Mouse (Mus musculus) left cerebral cortex, adult 11 months (tissue): ENCODE measurements around the gene Prpsap1.
"Not testable (repeated sequence)": the region's sequence is repeated elsewhere in the genome, so short reads cannot be mapped to it uniquely, and the experiment has no call there.

Experiments used
- DNase-seq: peaks from one replicate; pipeline ENCODE4 v3.0.0; 2022; ENCODE audit warnings: low spot score

The Prpsap1 gene

DNA sequence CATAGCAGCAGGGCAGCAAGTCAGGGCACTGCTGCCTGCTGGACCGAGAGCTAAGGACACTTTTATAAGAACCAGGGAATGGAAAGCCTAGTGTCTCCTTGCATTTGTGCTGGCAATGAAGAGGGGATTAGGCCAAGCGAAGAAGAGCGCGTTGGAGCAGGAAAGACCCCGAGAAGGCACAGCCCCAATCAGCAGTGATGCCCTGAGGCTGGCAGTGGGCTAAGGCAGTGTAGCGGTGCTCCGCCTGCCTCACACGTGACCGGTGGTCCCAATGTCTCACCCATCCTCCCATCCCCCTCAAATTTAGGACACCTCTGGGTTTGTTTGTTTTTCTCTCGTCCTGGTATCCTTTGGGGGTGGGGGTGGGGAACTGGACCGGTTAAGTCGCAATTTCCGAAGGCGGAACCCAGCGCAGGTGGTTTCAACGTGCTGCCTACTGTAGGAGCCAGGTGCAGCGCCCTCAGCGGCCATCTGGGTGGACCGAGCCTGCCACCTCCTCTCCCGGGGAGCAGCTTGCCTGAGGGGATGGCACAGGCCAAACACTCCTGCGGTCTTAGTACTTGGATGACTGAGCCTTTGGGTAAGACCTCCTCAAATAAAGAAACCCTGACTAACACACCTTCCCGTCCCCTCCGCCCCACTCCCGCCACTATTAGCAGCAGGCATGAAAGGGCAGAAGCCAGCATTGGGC, 21.5 kb upstream of the Prpsap1 start:
- no peak for DNase-seq

DNA sequence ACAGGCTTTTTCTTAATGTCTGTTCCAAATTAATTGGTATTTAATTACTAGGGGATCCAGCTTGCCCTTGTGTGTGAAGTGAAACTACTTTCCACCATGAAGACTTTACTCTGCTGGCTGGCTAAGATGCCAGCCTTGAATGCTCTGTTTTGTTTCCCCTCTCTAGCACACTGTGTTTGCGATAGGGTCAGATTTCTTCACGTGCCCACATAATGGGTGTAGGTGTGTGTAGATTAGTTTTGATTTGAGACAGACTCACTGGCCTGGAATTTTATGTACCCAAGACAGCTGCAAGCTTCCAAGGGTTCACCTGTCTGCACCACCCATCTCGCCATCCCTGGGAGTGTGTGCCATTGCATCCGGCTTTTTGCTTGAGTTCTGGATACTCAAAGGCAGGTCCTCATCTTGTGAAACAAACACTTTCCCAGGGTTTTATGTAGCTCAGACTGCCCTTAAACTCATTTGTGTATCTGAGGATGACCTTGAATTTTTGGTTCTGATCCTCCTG, 19.6 kb upstream of the Prpsap1 start:
- no peak for DNase-seq

- DNase-seq = no peak
Measured at GRCm38 (mm10) chr11:116512987-116513386, 19.0 kb upstream of the Prpsap1 start.

- DNase-seq = no peak
Measured at GRCm38 (mm10) chr11:116512154-116512553, 18.2 kb upstream of the Prpsap1 start.

GRCm38 (mm10) chr11:116511301-116511868, 17.4 kb upstream of the Prpsap1 start:
- DNase-seq = no peak

DNA sequence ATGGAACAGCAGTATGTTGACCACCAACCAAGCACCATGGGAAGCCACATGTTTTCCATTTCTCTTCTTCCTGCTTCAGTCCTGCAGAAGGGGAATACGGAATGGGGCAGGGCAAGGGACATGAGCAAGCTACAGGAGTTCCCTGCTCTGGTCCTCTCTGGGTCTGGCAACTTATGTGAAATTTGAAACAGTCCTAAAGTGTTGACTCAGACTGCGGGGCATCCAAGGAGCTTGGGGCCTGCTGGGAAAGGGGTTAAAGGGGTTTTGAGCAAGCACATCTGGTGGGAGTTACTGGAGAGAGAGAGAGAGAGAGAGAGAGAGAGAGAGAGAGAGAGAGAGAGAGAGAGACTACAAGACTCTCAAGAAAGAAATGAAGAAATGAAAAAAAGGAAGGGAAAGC, 14.7 kb upstream of the Prpsap1 start:
- no peak for DNase-seq

DNA sequence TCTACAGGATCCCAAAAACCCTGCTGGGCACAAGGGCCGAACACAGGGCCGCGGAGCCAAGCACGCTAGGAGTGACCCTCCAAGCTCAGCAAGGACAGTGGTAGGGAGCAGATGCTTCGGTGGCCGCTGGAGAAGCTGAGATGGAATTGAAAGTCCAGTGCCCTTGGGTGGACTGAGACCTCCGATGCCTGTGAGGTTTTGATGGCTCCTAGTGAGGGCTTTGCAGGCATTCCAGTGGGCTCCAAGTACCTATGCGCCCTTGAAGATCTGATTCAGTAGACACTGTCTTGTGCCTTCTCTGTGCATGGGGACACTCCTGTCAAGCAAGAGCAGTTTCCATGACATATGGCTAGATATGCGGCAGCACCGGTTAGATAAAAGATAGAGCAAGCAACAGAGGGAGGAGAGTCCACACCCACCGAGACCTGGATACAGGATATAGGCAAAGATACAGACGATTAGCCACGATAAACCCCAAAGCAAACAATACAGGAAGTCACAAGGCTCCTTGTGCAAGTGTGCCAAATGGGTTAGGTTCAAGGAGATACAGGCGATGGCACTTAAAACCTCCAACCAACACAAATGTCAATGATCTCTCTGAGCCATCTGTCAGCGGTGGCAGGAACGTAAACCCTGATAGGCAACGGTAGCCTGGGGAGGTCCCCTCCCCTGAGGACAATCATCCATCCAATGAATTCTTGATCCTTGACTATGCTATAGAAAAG, 12.3 kb upstream of the Prpsap1 start:
- DNase-seq = no peak

DNA sequence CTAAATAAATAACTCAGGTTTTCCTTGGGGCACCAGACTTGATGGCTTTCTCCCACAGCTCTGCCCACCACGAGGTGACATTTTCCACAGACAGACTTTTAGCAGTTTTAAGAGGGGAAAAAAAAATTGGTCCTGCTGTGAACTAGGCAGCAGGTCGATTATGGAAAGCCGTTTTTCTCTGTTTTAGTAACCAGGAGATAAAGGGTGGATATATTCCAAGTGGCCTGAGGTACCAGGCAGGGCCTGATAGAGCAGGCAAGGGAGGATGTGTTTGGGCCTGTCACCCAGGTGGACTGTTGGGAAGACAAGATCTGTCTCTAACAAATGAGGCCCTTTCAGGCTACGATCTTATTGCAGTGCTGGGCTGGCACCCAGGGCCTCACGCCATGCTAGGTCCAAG, 11.6 kb upstream of the Prpsap1 start:
- no peak for DNase-seq

- no peak for DNase-seq
Measured at GRCm38 (mm10) chr11:116504516-116504915, 10.5 kb upstream of the Prpsap1 start.

DNA sequence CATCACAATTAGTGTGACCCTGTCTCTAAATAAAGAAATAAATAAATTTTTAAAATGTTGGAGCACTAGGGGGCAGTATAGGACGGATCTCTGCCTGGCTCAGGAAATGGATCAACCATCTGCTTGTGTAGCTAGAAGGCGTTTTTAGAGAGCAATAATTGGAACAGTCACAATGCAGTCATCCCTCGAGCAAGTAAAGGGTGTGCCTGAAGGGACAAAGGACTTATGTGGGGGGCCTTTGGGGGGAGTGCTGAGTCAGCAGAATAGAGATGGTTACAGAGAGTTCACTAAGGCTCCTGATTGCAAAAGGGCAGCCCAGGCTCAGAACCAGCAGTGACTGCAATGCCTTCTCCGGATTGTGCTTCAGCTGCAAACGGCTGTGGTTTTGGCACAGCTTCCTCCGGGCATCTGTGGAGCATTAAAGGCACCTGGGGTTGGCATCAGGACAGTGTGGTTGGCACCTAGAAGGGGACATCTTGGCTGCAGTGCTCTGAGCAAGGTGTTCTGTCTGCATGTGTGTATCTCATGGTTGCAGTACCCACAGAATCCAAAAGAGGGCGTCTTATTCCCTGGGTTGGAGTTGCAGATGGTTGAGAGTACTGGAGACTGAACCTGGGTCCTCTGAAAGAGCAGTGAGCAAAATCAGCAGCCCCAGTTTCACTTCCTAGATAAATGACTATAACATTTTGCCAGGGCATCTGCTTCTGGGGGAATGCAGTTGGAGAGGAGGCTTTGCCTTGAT, 7.2 kb upstream of the Prpsap1 start:
- DNase-seq = no peak

DNA sequence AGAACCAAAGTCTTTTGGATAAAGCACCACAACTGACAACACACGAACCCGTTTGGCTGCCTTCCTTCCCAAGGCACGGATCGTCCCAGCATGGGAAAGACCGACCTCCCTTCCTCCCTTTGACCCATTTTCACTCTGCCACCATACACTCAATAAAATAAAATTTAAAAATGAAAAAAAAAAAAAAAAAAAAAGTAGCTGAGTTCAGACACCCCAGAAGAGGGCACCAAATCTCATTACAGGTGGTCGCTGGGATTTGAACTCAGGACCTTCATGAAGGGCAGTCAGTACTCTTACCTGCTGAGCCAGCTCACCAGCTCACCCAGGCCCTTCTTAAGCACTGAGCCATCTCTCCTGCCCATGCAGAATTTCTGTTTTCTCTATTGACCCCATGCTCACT, 5.0 kb upstream of the Prpsap1 start:
- DNase-seq = no peak

DNA sequence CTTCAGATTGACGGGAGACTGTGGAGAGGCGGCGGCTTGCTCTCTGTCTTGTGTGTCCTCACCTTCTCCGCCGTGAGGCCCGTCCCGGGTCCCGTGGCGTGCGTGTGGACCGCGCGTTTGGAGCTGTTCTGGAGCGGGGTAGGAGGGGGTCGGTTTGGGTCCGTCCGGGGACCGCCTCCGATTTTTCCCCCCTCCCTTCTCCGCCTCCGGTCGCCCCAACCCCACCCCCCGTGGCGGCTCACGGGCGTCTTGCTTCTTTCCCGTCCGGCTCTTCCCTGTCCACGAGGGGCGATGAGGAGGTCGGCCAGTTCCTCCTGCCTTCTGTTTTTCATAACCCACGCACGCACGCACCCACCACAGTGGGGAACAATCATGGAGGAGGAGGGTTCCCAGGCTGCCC, 4.6 kb upstream of the Prpsap1 start:
- DNase-seq = no peak

DNA sequence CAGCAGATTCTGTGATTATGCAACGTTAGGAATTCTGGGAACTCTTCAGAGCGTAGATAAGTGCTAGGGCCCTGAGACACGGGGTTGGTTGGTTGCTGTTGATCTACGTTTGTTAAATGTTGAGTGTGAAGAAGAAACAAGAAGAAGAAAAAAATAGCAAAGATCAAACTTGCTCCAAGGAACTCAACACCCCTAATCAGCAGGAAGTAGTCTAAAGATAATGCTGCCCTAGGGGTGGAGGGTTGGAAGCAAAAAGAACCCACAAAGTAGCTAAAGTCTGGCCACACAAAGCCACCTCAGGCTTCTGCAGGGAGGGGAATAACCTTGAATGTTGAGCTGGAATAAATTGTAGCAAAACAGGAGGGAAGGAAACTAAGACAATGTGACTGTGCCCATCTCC, 3.3 kb upstream of the Prpsap1 start:
- no peak for DNase-seq

- DNase-seq = no peak
Measured at GRCm38 (mm10) chr11:116494474-116495174, 622 bp upstream of the Prpsap1 start.

GRCm38 (mm10) chr11:116493191-116493590, 811 bp downstream of the Prpsap1 start:
- no peak for DNase-seq

GRCm38 (mm10) chr11:116492507-116492906, 1.5 kb downstream of the Prpsap1 start:
- DNase-seq = not testable (repeated sequence)

DNA sequence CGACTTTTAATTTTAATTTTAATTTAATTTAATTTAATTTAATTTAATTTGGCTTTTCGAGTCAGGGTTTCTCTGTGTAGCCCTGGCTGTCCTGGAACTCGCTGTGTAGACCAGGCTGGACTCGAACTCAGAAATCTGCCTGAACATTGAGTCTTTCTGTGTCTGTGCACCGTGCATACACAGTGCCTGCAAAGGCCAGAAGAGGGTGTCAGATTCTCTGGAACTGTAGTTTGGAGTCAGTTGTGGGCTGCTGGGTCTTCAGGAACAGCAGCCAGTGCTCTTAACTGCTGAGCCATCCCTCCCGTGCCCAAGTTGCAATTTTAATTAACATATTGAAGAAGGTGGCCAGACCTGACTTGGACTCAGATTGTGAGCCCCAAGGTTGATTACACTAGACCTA, 2.7 kb downstream of the Prpsap1 start:
- DNase-seq = no peak

GRCm38 (mm10) chr11:116490232-116491107, 3.5 kb downstream of the Prpsap1 start:
- DNase-seq = peak; percentile 73

GRCm38 (mm10) chr11:116489771-116490231, 4.2 kb downstream of the Prpsap1 start:
- DNase-seq = no peak

DNA sequence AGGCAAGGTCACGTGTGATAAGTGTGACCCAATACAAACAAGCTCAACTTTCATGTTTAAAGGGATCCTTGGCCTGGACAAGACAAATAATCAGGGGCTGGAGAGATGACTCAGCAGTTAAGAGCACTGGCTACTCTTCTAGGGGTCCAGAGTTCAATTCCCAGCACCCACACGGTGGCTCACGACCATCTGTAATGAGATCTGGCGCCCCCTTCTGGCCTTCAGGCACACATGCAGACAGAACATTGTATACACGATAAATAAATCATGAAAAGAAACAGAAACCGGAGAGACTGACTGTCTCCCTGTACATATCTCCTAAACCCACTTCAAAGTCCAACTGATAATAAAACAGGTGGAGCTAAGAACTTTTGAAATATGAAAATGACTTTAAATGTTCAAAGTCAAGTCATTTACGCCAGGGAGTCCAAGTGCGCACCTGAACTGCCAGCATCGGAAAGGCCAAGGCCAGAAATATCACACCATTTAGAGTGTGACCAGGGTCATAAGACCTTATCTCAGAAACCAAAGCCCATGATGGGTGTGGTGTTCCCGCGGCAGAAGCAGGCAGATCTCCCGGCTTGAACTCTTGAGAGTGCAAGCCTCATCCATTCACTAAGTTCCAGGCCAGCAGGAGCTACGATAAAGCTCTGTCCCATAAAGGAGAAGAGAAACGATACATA, 5.2 kb downstream of the Prpsap1 start:
- DNase-seq = no peak
